Mouse (Mus musculus) MEL (cell line): ENCODE measurements at regions not wholly inside any gene's neighbourhood (a gene's known extent, or its start where the extent isn't known, plus 50 kb on each side); places are given as distances from the start of the nearest gene placed in this dataset.

Experiments
- DNase-seq: peaks from one replicate; pipeline ENCODE4 v3.0.0; 2011; ENCODE audit warnings: low read depth, low spot score
- H3K27ac ChIP-seq: 2 replicates; pipeline ENCODE4 v1.5.1; 2012; ENCODE audit warnings: low read depth, mild to moderate bottlenecking, control low read depth, low read length, moderate library complexity; ENCODE audit not compliant: control insufficient read depth
- H3K27me3 ChIP-seq, 2 experiments: fragments of 150-350 bp in 1 of 2; sonication (generic) in 1 of 2; 2 replicates each; pipeline ENCODE4 v1.6.1; 2012; ENCODE audit warnings: low read length in 2 of 2, mild to moderate bottlenecking in 2 of 2, improper control_type of control experiment in 1 of 2, moderate library complexity in 1 of 2; ENCODE audit not compliant: insufficient read depth in 2 of 2, control insufficient read depth in 1 of 2
- H3K36me3 ChIP-seq, 2 experiments: 2 replicates each; pipeline ENCODE4 v1.6.1; 2012 to 2014; ENCODE audit warnings: low read length in 2 of 2, improper control_type of control experiment in 1 of 2, inconsistent platforms in 1 of 2, mild to moderate bottlenecking in 1 of 2; ENCODE audit not compliant: insufficient read depth in 2 of 2, control insufficient read depth in 1 of 2
- H3K4me1 ChIP-seq, 2 experiments: fragments of 150-350 bp in 1 of 2; sonication (generic) in 1 of 2; 2 replicates each; pipeline ENCODE4 v1.6.1; 2012; ENCODE audit warnings: low read length in 2 of 2, improper control_type of control experiment in 1 of 2, mild to moderate bottlenecking in 1 of 2; ENCODE audit not compliant: insufficient read depth in 2 of 2, control insufficient read depth in 1 of 2
- H3K4me3 ChIP-seq, 2 experiments: fragments of 150-350 bp in 1 of 2; sonication (generic) in 1 of 2; 2 replicates each; pipeline ENCODE4 v1.5.1; 2012; ENCODE audit warnings: low read depth in 2 of 2, low read length in 2 of 2, mild to moderate bottlenecking in 2 of 2, moderate library complexity in 2 of 2, control low read depth in 1 of 2, improper control_type of control experiment in 1 of 2; ENCODE audit not compliant: control insufficient read depth in 1 of 2, insufficient read depth in 1 of 2
- H3K79me2 ChIP-seq: 2 replicates; pipeline ENCODE4 v1.6.1; 2012; ENCODE audit warnings: mild to moderate bottlenecking, low read length, moderate library complexity; ENCODE audit not compliant: control insufficient read depth, poor library complexity, insufficient read depth
- H3K9ac ChIP-seq: 2 replicates; pipeline ENCODE4 v1.6.1; 2012; ENCODE audit warnings: low read depth, mild to moderate bottlenecking, control low read depth, low read length, moderate library complexity; ENCODE audit not compliant: control insufficient read depth, poor library complexity, severe bottlenecking
- H3K9me3 ChIP-seq: fragments of 150-350 bp; sonication (generic); replicated peaks from 2 replicates; pipeline ENCODE4 v1.6.1; 2012; ENCODE audit warnings: mild to moderate bottlenecking, low read length, improper control_type of control experiment, moderate library complexity; ENCODE audit not compliant: insufficient read depth
- CHD1 ChIP-seq: IDR thresholded peaks from 2 replicates; pipeline ENCODE4 v1.6.1; 2012; ENCODE audit warnings: low read depth, mild to moderate bottlenecking, inconsistent platforms, low read length, improper control_type of control experiment
- CHD2 ChIP-seq: IDR thresholded peaks from 2 replicates; pipeline ENCODE4 v1.6.1; 2011; ENCODE audit warnings: low read length, improper control_type of control experiment
- E2F4 ChIP-seq: IDR thresholded peaks from 2 replicates; pipeline ENCODE4 v1.6.1; 2011; ENCODE audit warnings: low read depth, low read length, improper control_type of control experiment, borderline replicate concordance
- ELF1 ChIP-seq: IDR thresholded peaks from 2 replicates; pipeline ENCODE4 v1.6.1; 2014; ENCODE audit warnings: low read depth, mild to moderate bottlenecking, inconsistent platforms, low read length, improper control_type of control experiment, moderate library complexity
- EP300 ChIP-seq, 2 experiments: IDR thresholded peaks; 2 replicates each; pipeline ENCODE4 v1.6.1; 2011; ENCODE audit warnings: improper control_type of control experiment in 2 of 2, low read length in 2 of 2, low read depth in 1 of 2, mild to moderate bottlenecking in 1 of 2
- JUND ChIP-seq: IDR thresholded peaks from 2 replicates; pipeline ENCODE4 v1.6.1; 2011; ENCODE audit warnings: low read depth, mild to moderate bottlenecking, improper control_type of control experiment, low read length
- KAT2A ChIP-seq: conservative IDR thresholded peaks from 2 replicates; pipeline ENCODE4 v1.6.1; 2012; ENCODE audit warnings: low read depth, low read length, improper control_type of control experiment, inconsistent platforms
- MAFK ChIP-seq: IDR thresholded peaks from 2 replicates; pipeline ENCODE4 v1.6.1; 2011; ENCODE audit warnings: low read depth, mild to moderate bottlenecking, low read length, improper control_type of control experiment, borderline replicate concordance
- MAX ChIP-seq: IDR thresholded peaks from 2 replicates; pipeline ENCODE4 v1.6.1; 2011; ENCODE audit warnings: low read length, improper control_type of control experiment
- MAZ ChIP-seq: IDR thresholded peaks from 2 replicates; pipeline ENCODE4 v1.6.1; 2012; ENCODE audit warnings: low read depth, mild to moderate bottlenecking, inconsistent platforms, low read length, improper control_type of control experiment
- MEF2A ChIP-seq: IDR thresholded peaks from 2 replicates; pipeline ENCODE4 v1.6.1; 2014; ENCODE audit warnings: low read depth, mild to moderate bottlenecking, inconsistent platforms, low read length, improper control_type of control experiment; ENCODE audit not compliant: poor library complexity, insufficient replicate concordance, severe bottlenecking; ENCODE audit errors: extremely low read depth
- MYB ChIP-seq: IDR thresholded peaks from 2 replicates; pipeline ENCODE4 v1.6.1; 2011; ENCODE audit warnings: mild to moderate bottlenecking, low read depth, low read length, improper control_type of control experiment
- MYC ChIP-seq: IDR thresholded peaks from 2 replicates; pipeline ENCODE4 v1.6.1; 2011; ENCODE audit warnings: low read depth, mild to moderate bottlenecking, low read length, improper control_type of control experiment, moderate library complexity
- NELFE ChIP-seq: IDR thresholded peaks from 2 replicates; pipeline ENCODE4 v1.6.1; 2011; ENCODE audit warnings: low read depth, low read length, improper control_type of control experiment
- NRF1 ChIP-seq: IDR thresholded peaks from 2 replicates; pipeline ENCODE4 v1.6.1; 2014; ENCODE audit warnings: low read depth, mild to moderate bottlenecking, inconsistent platforms, low read length, improper control_type of control experiment, moderate library complexity; ENCODE audit not compliant: poor library complexity, insufficient read depth, severe bottlenecking
- POLR2A ChIP-seq, 2 experiments: IDR thresholded peaks; 2 replicates each; pipeline ENCODE4 v1.6.1; 2011 to 2012; ENCODE audit warnings: low read length in 2 of 2, mild to moderate bottlenecking in 2 of 2, control low read depth in 1 of 2, improper control_type of control experiment in 1 of 2, low read depth in 1 of 2, moderate library complexity in 1 of 2; ENCODE audit not compliant: control insufficient read depth in 1 of 2, insufficient read depth in 1 of 2, poor library complexity in 1 of 2
- POLR2AphosphoS2 ChIP-seq: IDR thresholded peaks from 2 replicates; pipeline ENCODE4 v1.6.1; 2011; ENCODE audit warnings: low read length, improper control_type of control experiment
- POLR2AphosphoS5 ChIP-seq: IDR thresholded peaks from 2 replicates; pipeline ENCODE4 v1.6.1; 2012; ENCODE audit warnings: low read depth, borderline replicate concordance, mild to moderate bottlenecking, inconsistent platforms, low read length, moderate library complexity, mixed read lengths
- RCOR1 ChIP-seq: IDR thresholded peaks from 2 replicates; pipeline ENCODE4 v1.6.1; 2012; ENCODE audit warnings: low read depth, mild to moderate bottlenecking, inconsistent platforms, low read length, improper control_type of control experiment
- TBP ChIP-seq: IDR thresholded peaks from 2 replicates; pipeline ENCODE4 v1.8.0; 2011; ENCODE audit warnings: low read depth, low read length, improper control_type of control experiment
- TCF12 ChIP-seq: IDR thresholded peaks from 2 replicates; pipeline ENCODE4 v1.6.1; 2014; ENCODE audit warnings: low read depth, mild to moderate bottlenecking, inconsistent platforms, low read length, improper control_type of control experiment, moderate library complexity
- USF1 ChIP-seq: IDR thresholded peaks from 2 replicates; pipeline ENCODE4 v1.6.1; 2014; ENCODE audit warnings: low read depth, mild to moderate bottlenecking, inconsistent platforms, low read length, improper control_type of control experiment, moderate library complexity
- ZKSCAN1 ChIP-seq: IDR thresholded peaks from 2 replicates; pipeline ENCODE4 v1.6.1; 2012; ENCODE audit warnings: low read depth, mild to moderate bottlenecking, inconsistent platforms, low read length, improper control_type of control experiment, moderate library complexity
- ZMIZ1 ChIP-seq: IDR thresholded peaks from 2 replicates; pipeline ENCODE4 v1.6.1; 2012; ENCODE audit warnings: low read depth, mild to moderate bottlenecking, inconsistent platforms, low read length, improper control_type of control experiment, moderate library complexity
- ZNF384 ChIP-seq: IDR thresholded peaks from 2 replicates; pipeline ENCODE4 v1.6.1; 2012; ENCODE audit warnings: low read depth, mild to moderate bottlenecking, inconsistent platforms, low read length, improper control_type of control experiment

DNA sequence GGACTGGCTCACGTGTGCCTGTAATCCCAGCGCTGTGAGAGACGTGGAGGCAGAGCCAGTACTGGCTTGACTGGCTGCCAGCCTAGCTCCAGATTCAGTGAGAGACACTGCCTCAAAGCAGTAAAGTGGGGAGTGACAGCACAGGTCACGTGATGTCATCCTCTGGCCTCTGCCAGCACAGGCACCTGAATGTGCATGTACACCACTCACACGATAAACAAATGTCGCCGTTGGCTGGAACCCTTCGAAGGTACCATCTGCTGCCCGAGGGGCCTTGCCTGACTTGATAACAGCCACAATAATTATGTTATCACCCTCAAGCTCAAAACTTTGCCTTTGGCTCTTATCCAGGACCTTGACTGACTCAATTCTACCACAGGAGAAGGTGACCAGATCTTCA, 132.4 kb upstream of the Rpl38 start:
- no peak for DNase-seq
- no peaks in the 10 kb centered on the region for H3K9me3 ChIP-seq
- no peaks in the 10 kb centered on the region for H3K27me3 ChIP-seq
- H3K79me2 ChIP-seq = no peaks in the 10 kb centered on the region
- TF ChIP-seq MAFK = no peak
- no peak for TF ChIP-seq NELFE
- TF ChIP-seq MYC = no peak
- no peak for TF ChIP-seq E2F4
- no peak for TF ChIP-seq TCF12
- TF ChIP-seq KAT2A = no peak
- no peak for TF ChIP-seq POLR2AphosphoS2
- TF ChIP-seq EP300 (IDR thresholded peaks at IDR 0.05; ENCODE audit: low read depth in 1 of 2, low read length in 2 of 2) = no peak
- TF ChIP-seq NRF1 = no peak
- TF ChIP-seq ELF1 = no peak
- no peak for TF ChIP-seq MAZ
- TF ChIP-seq MYB = no peak
- no peak for TF ChIP-seq JUND
- TF ChIP-seq MEF2A = no peak
- TF ChIP-seq RCOR1 = no peak
- TF ChIP-seq ZKSCAN1 = no peak
- no peak for TF ChIP-seq CHD1
- TF ChIP-seq TBP = no peak
- no peaks in the 10 kb centered on the region for H3K4me1 ChIP-seq
- H3K27ac ChIP-seq = no peak overlapping the region
- no peak overlapping the region for H3K4me3 ChIP-seq
- H3K36me3 ChIP-seq = no peaks in the 10 kb centered on the region
- H3K9ac ChIP-seq = no peak overlapping the region

GRCm38 (mm10) chr11:114534436-114534835, 133.9 kb upstream of the Rpl38 start:
- TF ChIP-seq ZMIZ1 (no peak), POLR2A (IDR thresholded peaks at IDR 0.05; ENCODE audit: control insufficient read depth in 1 of 2, insufficient read depth in 1 of 2, low read depth in 1 of 2, low read length in 2 of 2, poor library complexity in 1 of 2) (no peak), CHD1 (no peak), MAX (no peak), USF1 (no peak), ZNF384 (no peak), POLR2AphosphoS5 (no peak), CHD2 (no peak)
- Histone ChIP-seq H3K27me3 (no peaks in the 10 kb centered on the region), H3K79me2 (no peaks in the 10 kb centered on the region), H3K27ac (no peak overlapping the region), H3K4me1 (no peaks in the 10 kb centered on the region), H3K4me3 (no peak overlapping the region), H3K9ac (no peak overlapping the region), H3K9me3 (no peaks in the 10 kb centered on the region), H3K36me3 (no peaks in the 10 kb centered on the region)
- no peak for DNase-seq
